Mouse (Mus musculus) inflammation-experienced regulatory T-cells (primary cell): ENCODE data around the gene Btbd35f12. TPM values are rescaled to one million over a fixed set of nuclear protein-coding genes. Genes with fewer than 3 reads are reported as not detected.

ENCODE experiments used
- polyA plus RNA-seq, 2 experiments: library from polyadenylated mRNA; unstranded; fragments of 100-300 nt; shearing (Covaris generic); gene quantifications; one replicate each; pipeline ENCODE4 v1.2.1; 2017

Gene Btbd35f12
- not detected for polyA plus RNA-seq

DNA sequence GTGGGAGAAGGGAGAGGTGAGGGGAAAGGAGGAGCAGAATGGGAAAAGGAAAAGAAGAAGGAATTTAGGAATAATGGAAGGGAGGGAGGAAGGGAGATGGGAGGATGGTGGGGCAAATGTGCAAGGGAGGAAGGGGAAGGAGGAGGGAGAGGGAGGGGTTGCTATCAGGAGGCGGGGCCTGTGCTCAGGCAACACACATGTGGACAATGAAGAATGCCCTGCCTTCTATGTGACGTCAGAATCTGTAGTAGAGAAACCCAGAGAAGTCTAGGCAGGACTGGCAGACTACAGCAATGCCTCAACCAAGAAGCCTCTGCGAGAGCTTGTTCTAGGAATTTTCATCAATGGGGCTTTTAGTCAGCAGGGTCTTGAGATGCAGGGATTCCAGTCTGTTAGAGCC, at the start of gene Btbd35f12:
Gene Btbd35f12 (plus strand): TSS at position 301 of the 400 bp plus-strand sequence.

Other genes starting within 250 kb of the Btbd35f12 start
- gene Spin2-ps6, start 78.5 kb upstream of the Btbd35f12 start, polyA plus RNA-seq, result not detected